Comparison of ENCODE assay signal across 19 mouse cellular contexts in genomic region chr10:130444776-130445175, GRCm38 (mm10). TPM values are rescaled to one million over a fixed set of nuclear protein-coding genes. Genes with fewer than 3 reads are reported as not detected.
DNase-seq lines count a peak whose midpoint lies in the region; ATAC-seq and TF ChIP-seq lines count a peak whose summit lies in the region.
"Had no signal": no experiment of that assay in that cellular context is flagged by ENCODE, and none has a peak within 500 bp of the region (broad histone marks: within the 10 kb centered on the region; RNA-seq: fewer than 3 reads in every experiment).

No protein-coding gene starts in this region.

- no peak overlapping the region for H3K9ac ChIP-seq in heart, embryonic 12.5 days
- no peak overlapping the region for H3K9ac ChIP-seq in midbrain, embryonic 11.5 days (ENCODE audit: low read length)
- H3K9ac ChIP-seq in ES-E14 (ENCODE audit: insufficient read depth, low read depth, low read length, poor library complexity, severe bottlenecking) = no peak overlapping the region; the same call in 1 of the 2 replicates
- H3K9ac ChIP-seq: forebrain, embryonic 15.5 days; heart, embryonic 13.5 days; limb, embryonic 13.5 days had no signal

- H3K27me3 ChIP-seq in heart, embryonic 12.5 days (replicated peaks) = no peaks in the 10 kb centered on the region
- no peaks in the 10 kb centered on the region for H3K27me3 ChIP-seq in midbrain, embryonic 11.5 days (ENCODE audit: control insufficient read depth, insufficient read depth, low read length)
- H3K27me3 ChIP-seq in midbrain, embryonic 10.5 days (ENCODE audit: low read depth, poor library complexity, severe bottlenecking) = no peaks in the 10 kb centered on the region
- H3K27me3 ChIP-seq: forebrain, embryonic 15.5 days; heart, embryonic 13.5 days; limb, embryonic 13.5 days had no signal

- in situ Hi-C loops in ES-E14 (cut with MboI; ENCODE audit: low sequenced_read_pairs in 2 of 2, unreplicated experiment in 2 of 2) = no loop called here

- H3K4me3 ChIP-seq in heart, embryonic 12.5 days = no peak overlapping the region
- no peak overlapping the region for H3K4me3 ChIP-seq in midbrain, embryonic 11.5 days (ENCODE audit: low read depth, low read length)
- H3K4me3 ChIP-seq in midbrain, embryonic 10.5 days = no peak overlapping the region
- H3K4me3 ChIP-seq in ES-E14 (ENCODE audit: insufficient read depth in 1 of 2, low read depth in 1 of 2, low read length in 2 of 2, poor library complexity in 1 of 2, severe bottlenecking in 1 of 2) = peak overlapping the region; percentile 11 to 22; a peak in 2 of 4 replicates
- H3K4me3 ChIP-seq: forebrain, embryonic 15.5 days; heart, embryonic 13.5 days; limb, embryonic 13.5 days had no signal

- no peak for DNase-seq in heart, postnatal 36 days
- DNase-seq in midbrain, embryonic 11.5 days (ENCODE audit: low spot score, missing footprints) = no peak
- DNase-seq in midbrain, embryonic 10.5 days (ENCODE audit: low spot score) = no peak
- DNase-seq in ES-E14 (ENCODE audit: low read depth, low spot score) (no peak), adipocyte (ENCODE audit: low spot score) (no peak)
- peak; percentile 38 for DNase-seq in testis, postnatal 10 days (ENCODE audit: low spot score)
- DNase-seq: adrenal gland, postnatal 36 days; cerebellum, adult 9-10 months; kidney, adult 9 months; lung, postnatal 4 days had no signal

- ATAC-seq in heart, embryonic 12.5 days (ENCODE audit: insufficient number of reproducible peaks, low FRiP score) = peak; percentile 6; the same call in 1 of the 2 replicates
- ATAC-seq in midbrain, embryonic 11.5 days (ENCODE audit: low FRiP score) = peak; percentile 16
- ATAC-seq: forebrain, embryonic 15.5 days; midbrain, embryonic 16.5 days had no signal

- WGBS in heart, embryonic 12.5 days = 82% methylated on average over 21 of the region's 21 CpGs
- WGBS in midbrain, embryonic 11.5 days = 93% methylated on average over 21 of the region's 21 CpGs
- WGBS in midbrain, embryonic 10.5 days = 92% methylated on average over 21 of the region's 21 CpGs

- no peaks in the 10 kb centered on the region for H3K4me1 ChIP-seq in heart, embryonic 12.5 days (replicated peaks)
- H3K4me1 ChIP-seq in midbrain, embryonic 11.5 days (ENCODE audit: control insufficient read depth, insufficient read depth, low read length) = no peaks in the 10 kb centered on the region
- no peaks in the 10 kb centered on the region for H3K4me1 ChIP-seq in midbrain, embryonic 10.5 days
- no peaks in the 10 kb centered on the region for H3K4me1 ChIP-seq in ES-E14 (ENCODE audit: control insufficient read depth in 2 of 2, insufficient read depth in 2 of 2, low read length in 2 of 2, poor library complexity in 1 of 2)
- H3K4me1 ChIP-seq: forebrain, embryonic 15.5 days; heart, embryonic 13.5 days; limb, embryonic 13.5 days had no signal

- no peaks in the 10 kb centered on the region for H3K36me3 ChIP-seq in heart, embryonic 12.5 days
- no peaks in the 10 kb centered on the region for H3K36me3 ChIP-seq in midbrain, embryonic 11.5 days (ENCODE audit: control insufficient read depth, insufficient read depth, low read length)
- no peaks in the 10 kb centered on the region for H3K36me3 ChIP-seq in midbrain, embryonic 10.5 days
- H3K36me3 ChIP-seq in ES-E14 (ENCODE audit: control insufficient read depth, insufficient read depth, low read length, poor library complexity, severe bottlenecking) = no peaks in the 10 kb centered on the region
- H3K36me3 ChIP-seq: forebrain, embryonic 15.5 days; heart, embryonic 13.5 days; limb, embryonic 13.5 days had no signal

- H3K9me3 ChIP-seq in heart, embryonic 12.5 days (replicated peaks) = 0 out of 2 replicates have a peak, but pooled peaks cover 3% of the 10 kb centered on the region
- H3K9me3 ChIP-seq in midbrain, embryonic 11.5 days (ENCODE audit: control insufficient read depth, low read length) = no peaks in the 10 kb centered on the region
- no peaks in the 10 kb centered on the region for H3K9me3 ChIP-seq in midbrain, embryonic 10.5 days (replicated peaks)
- no peaks in the 10 kb centered on the region for H3K9me3 ChIP-seq in ES-E14 (ENCODE audit: control insufficient read depth, insufficient read depth, low read depth, low read length)
- H3K9me3 ChIP-seq: forebrain, embryonic 15.5 days; heart, embryonic 13.5 days had no signal

- intact Hi-C loops in heart, postnatal 36 days (cut with DNase I) = no loop called here

- H3K4me2 ChIP-seq in heart, embryonic 12.5 days = no peak overlapping the region
- H3K4me2 ChIP-seq in midbrain, embryonic 11.5 days = no peak overlapping the region
- H3K4me2 ChIP-seq: forebrain, embryonic 15.5 days; heart, embryonic 13.5 days; limb, embryonic 13.5 days had no signal

- no peak overlapping the region for H3K27ac ChIP-seq in heart, embryonic 12.5 days (ENCODE audit: poor library complexity, severe bottlenecking)
- no peak overlapping the region for H3K27ac ChIP-seq in midbrain, embryonic 11.5 days (ENCODE audit: low read depth, low read length)
- no peak overlapping the region for H3K27ac ChIP-seq in midbrain, embryonic 10.5 days (replicated peaks)
- no peak overlapping the region for H3K27ac ChIP-seq in ES-E14 (ENCODE audit: insufficient read depth, low read depth, low read length, poor library complexity, severe bottlenecking)
- H3K27ac ChIP-seq: forebrain, embryonic 15.5 days; heart, embryonic 13.5 days; limb, embryonic 13.5 days had no signal

TF ChIP-seq in ES-E14, 5 proteins besides CTCF, POLR2A, EP300 and RAD21:
- TF ChIP-seq CHD2 (IDR thresholded peaks at IDR 0.05; ENCODE audit: low read depth, low read length) (no peak), HCFC1 (IDR thresholded peaks at IDR 0.05; ENCODE audit: borderline replicate concordance, insufficient read depth, low read length) (no peak), ZNF384 (IDR thresholded peaks at IDR 0.05; ENCODE audit: low read depth, low read length) (no peak), ZC3H11A (IDR thresholded peaks at IDR 0.05; ENCODE audit: borderline replicate concordance, low read depth, low read length) (no peak), MAFK (IDR thresholded peaks at IDR 0.05; ENCODE audit: insufficient read depth, low read depth, low read length) (no peak)
TF ChIP-seq in ES-E14: peak in this region for 0.

RNA-seq across cellular contexts. Expression of gene Vmn2r86, which starts 11.1 kb away (rescaled TPM):
- not detected in 2 replicates for polyA plus RNA-seq in heart, embryonic 12.5 days (2016; fragmentation: Nextera tagmentation; extraction: Ambion mirVana)
- not detected for total RNA-seq in heart, postnatal 36 days (2021)
- polyA plus RNA-seq in midbrain, embryonic 11.5 days (2014; fragmentation: Nextera tagmentation; extraction: Ambion mirVana) = not detected in 2 replicates
- polyA plus RNA-seq in midbrain, embryonic 10.5 days (2016; fragmentation: Nextera tagmentation; extraction: Ambion mirVana) = not detected in 2 replicates
- 0.05 TPM in 1 of 2 replicates, not detected in the other for total RNA-seq in ES-E14 (2012; rRNA removed)
- total RNA-seq: adrenal gland, postnatal 36 days; hematopoietic stem cell, adult 5-6 weeks had no signal
- polyA plus RNA-seq: gonadal fat pad, adult 2 months; heart, embryonic 13.5 days; large intestine, adult 2 months; thymus, postnatal 0 days had no signal

RNA-seq across cellular contexts. Expression of gene Vmn2r85, which starts 15.3 kb away (rescaled TPM):
- not detected in 2 replicates for polyA plus RNA-seq in heart, embryonic 12.5 days (2016; fragmentation: Nextera tagmentation; extraction: Ambion mirVana)
- not detected for total RNA-seq in heart, postnatal 36 days (2021)
- polyA plus RNA-seq in midbrain, embryonic 11.5 days (2014; fragmentation: Nextera tagmentation; extraction: Ambion mirVana) = not detected in 2 replicates
- not detected in 2 replicates for polyA plus RNA-seq in midbrain, embryonic 10.5 days (2016; fragmentation: Nextera tagmentation; extraction: Ambion mirVana)
- not detected in 2 replicates for total RNA-seq in ES-E14 (2012; rRNA removed)
- total RNA-seq: adrenal gland, postnatal 36 days; hematopoietic stem cell, adult 5-6 weeks had no signal
- polyA plus RNA-seq: forebrain, embryonic 15.5 days; gonadal fat pad, adult 2 months; heart, embryonic 13.5 days; large intestine, adult 2 months; limb, embryonic 13.5 days; midbrain, embryonic 16.5 days; thymus, postnatal 0 days had no signal

RNA-seq across cellular contexts. Expression of gene Vmn2r84, which starts 50.6 kb away (rescaled TPM):
- polyA plus RNA-seq in heart, embryonic 12.5 days (2016; fragmentation: Nextera tagmentation; extraction: Ambion mirVana) = not detected in 2 replicates
- not detected for total RNA-seq in heart, postnatal 36 days (2021)
- not detected in 2 replicates for polyA plus RNA-seq in midbrain, embryonic 11.5 days (2014; fragmentation: Nextera tagmentation; extraction: Ambion mirVana)
- not detected in 2 replicates for polyA plus RNA-seq in midbrain, embryonic 10.5 days (2016; fragmentation: Nextera tagmentation; extraction: Ambion mirVana)
- 0.04 TPM in 1 of 2 replicates, not detected in the other for total RNA-seq in ES-E14 (2012; rRNA removed)
- total RNA-seq: adrenal gland, postnatal 36 days had no signal
- polyA plus RNA-seq: forebrain, embryonic 15.5 days; gonadal fat pad, adult 2 months; heart, embryonic 13.5 days; large intestine, adult 2 months; limb, embryonic 13.5 days had no signal

RNA-seq across cellular contexts. Expression of gene Vmn2r87, which starts 52.4 kb away (rescaled TPM):
- not detected in 2 replicates for polyA plus RNA-seq in heart, embryonic 12.5 days (2016; fragmentation: Nextera tagmentation; extraction: Ambion mirVana)
- total RNA-seq in heart, postnatal 36 days (2021) = not detected
- polyA plus RNA-seq in midbrain, embryonic 11.5 days (2014; fragmentation: Nextera tagmentation; extraction: Ambion mirVana) = 0.05 TPM in 1 of 2 replicates, not detected in the other
- polyA plus RNA-seq in midbrain, embryonic 10.5 days (2016; fragmentation: Nextera tagmentation; extraction: Ambion mirVana) = 0.05 TPM in 1 of 2 replicates, not detected in the other
- total RNA-seq in ES-E14 (2012; rRNA removed) = not detected in 2 replicates
- total RNA-seq: adrenal gland, postnatal 36 days; hematopoietic stem cell, adult 5-6 weeks had no signal
- polyA plus RNA-seq: forebrain, embryonic 15.5 days; gonadal fat pad, adult 2 months; heart, embryonic 13.5 days; large intestine, adult 2 months; limb, embryonic 13.5 days; thymus, postnatal 0 days had no signal

Comparison
In these comparisons a context has a peak if more than half of its experiments do, and no peak if none do; other contexts are left out.
1. H3K4me3 ChIP-seq: peak in ES-E14 (2 of 2); none in heart, embryonic 12.5 days (single experiment), midbrain, embryonic 11.5 days (single experiment) and midbrain, embryonic 10.5 days (single experiment).